Mouse (Mus musculus) megakaryocyte, embryonic 14.5 days (primary cell): ENCODE measurements around the gene Fam189b.
"Not testable (repeated sequence)": the region's sequence is repeated elsewhere in the genome, so short reads cannot be mapped to it uniquely, and the experiment has no call there.

Experiments
- FLI1 ChIP-seq: IDR thresholded peaks from 2 replicates; pipeline ENCODE4 v1.6.1; 2012; ENCODE audit warnings: low read length, inconsistent platforms, mixed read lengths
- GATA1 ChIP-seq: IDR thresholded peaks from 3 replicates; pipeline ENCODE4 v1.6.1; 2012; ENCODE audit warnings: mixed read lengths, low read length, inconsistent platforms, borderline replicate concordance

DNA sequence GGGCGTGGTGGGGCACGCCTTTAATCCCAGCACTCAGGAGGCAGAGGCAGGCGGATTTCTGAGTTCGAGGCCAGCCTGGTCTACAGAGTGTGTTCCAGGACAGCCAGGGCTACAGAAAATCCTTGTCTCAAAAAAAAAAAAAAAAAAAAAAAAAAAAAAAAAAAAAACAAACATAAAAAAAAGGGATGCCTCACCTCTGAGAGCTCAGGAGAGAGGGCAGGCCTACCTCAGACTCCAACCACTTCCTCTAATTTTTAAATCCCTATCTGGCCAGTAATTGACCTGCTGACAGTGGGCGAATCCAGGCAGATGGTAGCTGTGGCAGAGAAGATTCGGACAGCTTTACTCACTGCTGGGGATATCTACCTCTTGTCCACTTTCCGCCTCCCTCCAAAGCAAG, 33.5 kb downstream of the Fam189b start:
- not testable (repeated sequence) for TF ChIP-seq GATA1, FLI1
